Mouse (Mus musculus) thymus, adult 18-20 months (tissue): Measurements from ENCODE around the gene Tjap1.

Experiments used
- DNase-seq, 2 experiments: peaks; one replicate each; pipeline ENCODE4 v3.0.0; 2022; ENCODE audit warnings: mixed read lengths in 2 of 2

Gene Tjap1

DNA sequence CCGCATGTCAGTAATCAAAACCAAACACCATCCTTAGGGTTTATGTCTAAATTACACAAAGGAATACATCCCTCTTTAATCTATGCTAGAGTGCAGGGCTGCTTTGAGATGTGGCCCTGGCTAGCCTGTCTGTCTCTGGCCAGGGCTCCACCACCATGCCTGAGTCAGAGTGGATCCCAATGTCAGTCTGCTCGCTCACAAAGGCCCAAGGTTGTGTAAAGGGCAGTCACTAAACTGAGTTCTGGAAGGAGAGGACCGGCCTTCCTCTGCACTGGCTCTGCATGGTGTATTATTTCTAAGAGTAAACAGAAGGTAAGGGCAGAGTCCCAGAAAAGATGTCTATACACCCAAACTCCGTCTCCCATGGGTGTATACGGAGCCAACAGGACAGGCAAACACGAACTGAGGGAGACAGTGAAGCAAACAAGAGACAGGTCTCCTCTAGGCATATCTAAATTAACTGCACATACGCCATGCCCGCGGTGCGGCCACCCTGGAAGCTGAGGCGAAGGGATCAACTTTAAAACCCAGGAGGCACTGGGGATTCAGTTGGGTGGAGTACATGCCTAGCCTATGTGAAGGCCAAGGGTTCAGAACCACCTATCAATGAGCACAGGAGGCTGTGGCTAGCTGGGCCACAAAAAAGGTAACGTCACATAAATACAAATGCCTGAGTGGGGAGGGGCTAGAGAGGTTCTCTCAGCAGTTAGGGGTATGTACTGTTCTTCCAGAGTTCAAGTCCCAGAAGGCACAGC lies 4.6 kb downstream of the Tjap1 start:
- no peak for DNase-seq

DNA sequence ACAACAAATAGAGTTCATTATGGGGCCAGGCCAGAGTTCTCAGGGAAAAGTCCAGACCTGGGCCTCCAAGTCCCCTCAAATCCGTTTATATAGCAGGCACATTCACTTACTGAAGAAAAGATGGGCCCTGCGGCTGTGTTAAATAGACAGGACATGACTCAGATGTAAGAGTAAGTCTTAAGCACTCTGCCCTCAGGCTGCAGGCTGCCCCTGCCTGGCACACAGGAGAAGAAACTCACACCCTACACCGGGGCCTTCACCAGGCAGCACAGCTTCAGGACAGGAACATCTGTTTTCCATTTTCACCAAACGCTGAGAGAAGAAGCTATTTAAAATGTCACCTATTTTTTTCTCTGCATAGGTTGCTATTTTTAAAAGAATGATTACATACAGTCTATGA lies 5.2 kb downstream of the Tjap1 start:
- no peak for DNase-seq

- no peak for DNase-seq
These were observed 7.3 kb downstream of the Tjap1 start for GRCm38 (mm10) chr17:46275506-46275905.

DNA sequence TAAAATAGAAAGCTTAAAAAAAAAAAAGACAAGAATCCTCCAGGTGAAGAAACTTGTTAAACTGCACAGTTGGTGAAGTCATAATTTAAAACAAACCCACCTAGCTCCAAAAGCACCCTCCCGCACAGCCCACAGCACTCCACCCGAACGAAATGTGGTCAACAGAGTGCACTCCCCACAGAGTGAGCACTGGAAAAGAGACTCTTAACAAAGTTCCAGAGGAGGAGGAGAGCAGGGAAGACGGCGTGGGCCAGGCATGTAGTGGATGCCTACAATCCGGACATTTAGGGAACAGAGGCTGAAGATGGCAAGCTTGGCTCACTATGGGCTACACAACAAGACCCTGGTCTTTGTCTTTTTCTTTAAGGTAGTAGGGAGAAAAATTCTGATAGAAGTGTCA lies 7.8 kb downstream of the Tjap1 start:
- DNase-seq = no peak

DNA sequence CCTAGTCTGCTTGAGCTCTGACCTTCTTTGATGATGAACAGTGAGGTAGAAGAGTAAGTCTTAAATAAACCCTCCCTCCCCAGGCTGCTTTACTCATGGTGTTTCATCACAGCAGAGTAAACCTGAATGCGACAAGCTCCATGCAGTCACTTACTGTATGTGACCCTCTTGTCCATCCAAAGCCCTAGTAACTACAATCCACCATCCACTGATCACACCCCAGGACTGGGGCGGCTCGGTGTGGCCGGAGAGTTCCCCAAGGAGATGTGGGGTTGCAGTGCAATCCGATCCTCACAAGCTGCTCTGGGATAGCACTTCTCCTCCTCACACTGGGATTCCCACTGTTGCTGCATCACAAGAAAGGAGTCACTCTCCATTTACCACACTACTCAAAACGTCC lies 8.4 kb downstream of the Tjap1 start:
- no peak for DNase-seq

- no peak for DNase-seq
These were observed 9.0 kb downstream of the Tjap1 start for GRCm38 (mm10) chr17:46273803-46274236.

DNA sequence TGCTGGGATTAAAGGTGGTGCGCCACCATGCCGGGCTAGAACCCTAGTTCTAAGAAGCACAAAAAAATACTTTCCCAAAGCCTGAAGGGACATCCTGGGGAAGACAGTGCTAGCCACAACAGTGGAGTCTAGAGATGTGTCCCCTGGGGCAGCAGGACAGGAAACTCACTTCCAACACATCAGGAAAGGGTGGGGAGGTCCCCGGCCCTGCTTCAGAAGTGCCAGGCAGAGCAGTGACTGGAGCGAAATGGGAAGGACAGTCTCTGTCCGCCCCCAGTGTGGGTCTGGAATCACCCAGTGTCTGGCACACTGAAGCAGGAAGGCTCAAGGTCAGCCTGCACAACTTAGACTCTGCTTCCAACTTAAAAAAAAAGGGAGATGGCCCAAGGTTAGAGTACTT lies 10.2 kb downstream of the Tjap1 start:
- no peak for DNase-seq

- DNase-seq = no peak
These were observed 10.8 kb downstream of the Tjap1 start for GRCm38 (mm10) chr17:46272058-46272457.

- no peak for DNase-seq
These were observed 12.9 kb downstream of the Tjap1 start for GRCm38 (mm10) chr17:46269771-46270534.

DNA sequence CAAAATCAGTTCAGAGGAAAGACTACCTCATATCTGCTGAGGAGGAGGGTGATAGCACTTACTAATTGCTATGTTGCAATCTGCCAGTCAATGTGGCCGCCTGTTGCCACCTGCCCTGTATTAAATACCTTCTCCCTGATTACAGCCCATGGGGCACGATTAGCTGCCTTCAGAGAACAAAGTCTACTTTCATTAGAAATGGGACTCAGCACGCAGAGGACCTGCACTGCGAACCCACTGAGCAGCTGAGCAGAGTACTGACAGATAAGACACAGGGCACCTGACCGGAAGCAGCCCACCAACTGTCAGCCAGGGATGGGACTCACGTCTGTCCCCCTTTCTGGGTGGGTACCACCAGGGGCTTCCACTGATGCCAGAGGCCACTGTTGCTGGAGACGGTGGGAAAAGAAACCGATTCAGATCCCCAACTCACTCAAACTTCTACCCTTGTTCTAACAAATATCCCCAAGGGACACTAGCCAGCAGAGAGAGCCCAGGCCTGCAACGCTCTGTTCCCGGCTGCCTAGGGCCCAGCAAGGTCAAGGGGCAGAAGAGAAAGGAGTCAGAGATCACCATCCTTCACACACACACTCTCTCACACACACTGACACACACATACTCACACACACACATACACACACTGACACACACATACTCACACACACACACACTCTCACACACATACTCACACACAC lies 14.7 kb downstream of the Tjap1 start:
- DNase-seq = no peak

GRCm38 (mm10) chr17:46267511-46267910 lies 15.3 kb downstream of the Tjap1 start:
- no peak for DNase-seq

- DNase-seq = no peak
These were observed 15.8 kb downstream of the Tjap1 start for GRCm38 (mm10) chr17:46266986-46267385.

GRCm38 (mm10) chr17:46265918-46266618 lies 16.8 kb downstream of the Tjap1 start:
- peak; percentile 46 to 47 for DNase-seq

GRCm38 (mm10) chr17:46265502-46265901 lies 17.3 kb downstream of the Tjap1 start:
- no peak for DNase-seq

DNA sequence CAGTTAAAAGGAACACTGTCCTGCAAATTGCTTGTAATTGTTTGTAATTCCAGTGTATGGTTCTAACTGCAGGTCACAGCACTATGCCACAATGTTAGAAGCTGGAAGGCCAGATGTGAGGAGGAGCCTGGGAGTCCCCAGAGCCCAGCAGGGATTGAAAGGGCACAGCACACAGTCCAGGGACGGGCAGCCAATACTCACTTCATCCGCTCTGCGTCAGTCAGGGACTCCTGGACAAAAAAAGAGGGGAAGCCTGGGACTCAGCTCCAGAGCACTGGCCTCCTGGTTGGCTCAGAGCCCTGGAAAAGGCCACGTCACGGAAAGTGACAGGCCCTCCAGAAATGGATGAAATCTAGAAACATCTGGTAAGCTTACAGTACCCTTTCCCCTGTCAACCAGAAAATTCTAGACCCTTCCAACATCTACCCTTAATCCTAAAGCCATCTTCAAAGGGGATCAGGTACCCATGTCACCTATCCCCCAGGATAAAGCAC lies 20.6 kb downstream of the Tjap1 start:
- DNase-seq = no peak

DNA sequence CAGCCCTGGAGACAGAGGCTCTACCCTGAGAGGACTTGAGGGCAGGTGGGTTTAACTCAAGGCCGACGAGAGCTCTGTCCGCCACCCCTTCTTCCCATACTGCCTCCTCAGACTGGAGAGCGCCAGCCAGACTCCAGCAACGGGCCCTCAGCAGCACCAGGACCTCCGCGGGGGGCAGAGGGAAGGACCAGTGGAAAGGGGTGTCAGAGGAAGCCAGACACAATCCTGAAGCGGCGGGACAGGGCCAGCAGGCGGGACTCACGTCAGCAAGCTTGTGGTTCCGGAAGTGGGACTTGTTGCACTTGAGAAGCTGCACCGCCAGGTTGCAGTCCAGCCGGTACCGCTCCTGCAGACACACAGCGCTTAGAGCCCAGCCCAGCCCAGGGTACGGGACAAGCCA lies 23.2 kb downstream of the Tjap1 start:
- no peak for DNase-seq

GRCm38 (mm10) chr17:46258279-46259053 lies 24.4 kb downstream of the Tjap1 start:
- no peak for DNase-seq

DNA sequence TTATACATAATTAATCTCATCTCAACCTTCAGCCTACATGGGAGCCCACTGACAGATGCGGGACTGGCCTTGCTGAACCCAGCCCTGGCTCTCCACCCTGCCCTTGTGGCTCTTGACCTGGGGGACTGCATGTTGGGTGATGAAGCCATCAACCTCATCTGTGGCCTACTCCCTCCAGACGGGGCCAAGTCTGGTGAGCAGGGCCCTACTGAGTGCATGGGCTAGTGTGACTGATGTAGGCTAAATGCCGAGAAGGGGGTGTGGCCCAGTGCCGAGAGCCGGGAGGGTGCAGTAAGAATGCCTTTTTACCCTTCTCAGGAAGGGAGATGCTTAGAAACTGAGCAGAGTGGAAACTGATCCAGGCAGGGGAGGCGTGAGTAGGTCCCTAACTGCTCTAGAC lies 27.7 kb downstream of the Tjap1 start:
- no peak for DNase-seq

GRCm38 (mm10) chr17:46254106-46254505 lies 28.7 kb downstream of the Tjap1 start:
- peak in 1 of 2 experiments; percentile 36 for DNase-seq

DNA sequence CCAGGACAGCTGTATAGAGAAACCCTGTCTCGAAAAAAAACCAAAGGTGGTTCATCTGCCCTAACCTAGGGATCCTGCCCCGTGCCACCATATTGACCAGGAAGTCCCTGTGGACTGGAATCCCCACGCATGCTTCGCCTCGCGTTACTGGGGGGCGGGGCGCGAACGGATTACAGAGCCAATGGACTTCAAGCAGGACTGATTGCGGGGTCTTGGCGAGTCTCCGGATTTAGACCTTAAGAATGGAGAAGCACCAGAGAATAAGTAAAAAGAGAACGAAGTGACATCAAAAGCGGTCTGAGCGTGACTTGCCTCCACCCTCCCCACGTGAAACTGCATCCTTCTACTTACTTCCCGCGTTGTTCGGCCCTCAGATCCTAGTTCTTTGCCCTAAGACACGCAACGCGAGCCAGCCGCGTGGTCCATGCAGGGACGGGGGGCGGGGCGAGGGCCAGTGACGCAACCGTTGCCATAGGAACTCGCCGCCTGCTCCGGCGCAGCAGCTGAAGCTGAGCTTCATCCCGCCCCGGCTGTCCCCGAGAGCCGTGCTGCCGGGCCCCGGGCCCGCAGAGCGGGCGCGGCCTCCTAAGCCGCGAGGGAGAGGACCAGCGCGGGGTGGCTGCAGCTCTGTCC lies 29.3 kb downstream of the Tjap1 start, which contains the start of gene Lrrc73:
Gene Lrrc73, plus strand, starts transcription at position 80 of the 633 bp plus-strand sequence.
- DNase-seq = peak; percentile 76 to 78
